Mouse (Mus musculus) bone marrow, adult 2 months (tissue): ENCODE data around the gene Hist3h2a.

Experiments used
- CTCF ChIP-seq: fragments of 200-500 bp; IDR thresholded peaks from 2 replicates; pipeline ENCODE4 v1.5.1; 2011; ENCODE audit warnings: low read length, control low read depth; ENCODE audit not compliant: control insufficient read depth, insufficient read depth
- POLR2A ChIP-seq: fragments of 200-500 bp; IDR thresholded peaks from 2 replicates; pipeline ENCODE4 v1.6.1; 2011; ENCODE audit warnings: low read depth, mild to moderate bottlenecking, control low read depth, low read length, borderline replicate concordance; ENCODE audit not compliant: control insufficient read depth

GRCm38 (mm10) chr11:58926651-58927050 is 27.8 kb upstream of the Hist3h2a start:
- TF ChIP-seq CTCF (no peak), POLR2A (no peak)
